Mouse (Mus musculus): ENCODE measurements around the gene Garem2. TPM values are rescaled to one million over a fixed set of nuclear protein-coding genes. Genes with fewer than 3 reads are reported as not detected.

Gene Garem2
- polyA plus RNA-seq, 1 experiment from 2014 or later = 2.1 TPM

DNA sequence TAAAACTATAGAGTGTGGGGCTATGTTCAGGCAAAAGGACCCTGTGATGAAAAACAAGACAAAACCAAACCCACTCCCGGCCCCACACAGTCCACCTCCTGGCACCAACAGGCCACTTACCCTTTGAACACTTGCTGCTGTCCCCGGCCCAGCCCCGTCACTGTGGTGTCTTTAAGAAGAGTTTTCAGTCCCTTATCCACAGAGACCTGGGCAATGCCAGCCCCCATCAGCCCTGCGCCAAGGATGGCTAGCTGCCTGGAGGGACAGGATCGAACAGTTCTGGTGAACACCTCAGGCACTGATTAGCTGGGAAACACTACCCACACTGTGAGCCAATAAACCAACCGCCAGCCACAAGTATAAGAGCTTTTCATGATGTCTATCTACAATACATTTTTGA lies 23.7 kb downstream of the Garem2 start:
- H3K27ac ChIP-seq = no peak overlapping the region
- H3K4me2 ChIP-seq (replicated peaks) = no peak overlapping the region
- no peak for ATAC-seq (ENCODE audit: insufficient number of reproducible peaks, insufficient read depth, low FRiP score, low TSS enrichment)
- H3K4me1 ChIP-seq = no peaks in the 10 kb centered on the region
- H3K9me3 ChIP-seq = no peaks in the 10 kb centered on the region
- WGBS = 93% methylated on average over 6 of the region's 6 CpGs
- no peak overlapping the region for H3K9ac ChIP-seq
- H3K27me3 ChIP-seq = no peaks in the 10 kb centered on the region
- H3K36me3 ChIP-seq = peaks cover 88% of the 10 kb centered on the region
- no peak overlapping the region for H3K4me3 ChIP-seq

GRCm38 (mm10) chr5:30131246-30131645 lies 26.3 kb downstream of the Garem2 start:
- Histone ChIP-seq H3K36me3 (peaks cover 85% of the 10 kb centered on the region), H3K4me3 (no peak overlapping the region), H3K9ac (no peak overlapping the region), H3K4me2 (replicated peaks) (no peak overlapping the region), H3K4me1 (no peaks in the 10 kb centered on the region), H3K27ac (no peak overlapping the region), H3K9me3 (no peaks in the 10 kb centered on the region), H3K27me3 (no peaks in the 10 kb centered on the region)
- ATAC-seq (ENCODE audit: insufficient number of reproducible peaks, insufficient read depth, low FRiP score, low TSS enrichment) = no peak
- WGBS = 91% methylated on average over 4 of the region's 4 CpGs

DNA sequence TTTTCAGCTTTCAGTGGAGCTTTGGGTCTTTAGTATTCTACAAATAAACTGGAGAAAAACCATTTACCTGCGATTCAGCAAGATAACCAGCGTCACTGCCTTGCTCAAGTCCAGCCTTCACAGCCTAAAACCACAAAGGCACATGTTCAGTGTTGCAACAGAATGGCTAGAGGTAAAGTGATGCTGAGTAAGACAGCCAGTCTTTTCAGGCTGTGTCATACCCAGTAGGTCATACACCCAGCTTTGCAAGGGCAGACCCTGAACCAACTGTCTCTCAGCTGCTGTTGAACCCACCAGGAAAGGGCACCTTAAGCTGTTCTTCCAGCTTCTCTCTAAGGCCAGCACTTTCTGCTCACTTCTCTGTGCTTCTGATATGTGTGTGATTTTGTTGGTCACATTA lies 27.2 kb downstream of the Garem2 start:
- ATAC-seq (ENCODE audit: insufficient number of reproducible peaks, insufficient read depth, low FRiP score, low TSS enrichment) = no peak
- no peak overlapping the region for H3K27ac ChIP-seq
- no peak overlapping the region for H3K4me3 ChIP-seq
- no peaks in the 10 kb centered on the region for H3K27me3 ChIP-seq
- no peaks in the 10 kb centered on the region for H3K9me3 ChIP-seq
- no peaks in the 10 kb centered on the region for H3K4me1 ChIP-seq
- no peak overlapping the region for H3K9ac ChIP-seq
- H3K36me3 ChIP-seq = peaks cover 77% of the 10 kb centered on the region
- WGBS = 93% methylated on average over 2 of the region's 2 CpGs
- H3K4me2 ChIP-seq (replicated peaks) = no peak overlapping the region

DNA sequence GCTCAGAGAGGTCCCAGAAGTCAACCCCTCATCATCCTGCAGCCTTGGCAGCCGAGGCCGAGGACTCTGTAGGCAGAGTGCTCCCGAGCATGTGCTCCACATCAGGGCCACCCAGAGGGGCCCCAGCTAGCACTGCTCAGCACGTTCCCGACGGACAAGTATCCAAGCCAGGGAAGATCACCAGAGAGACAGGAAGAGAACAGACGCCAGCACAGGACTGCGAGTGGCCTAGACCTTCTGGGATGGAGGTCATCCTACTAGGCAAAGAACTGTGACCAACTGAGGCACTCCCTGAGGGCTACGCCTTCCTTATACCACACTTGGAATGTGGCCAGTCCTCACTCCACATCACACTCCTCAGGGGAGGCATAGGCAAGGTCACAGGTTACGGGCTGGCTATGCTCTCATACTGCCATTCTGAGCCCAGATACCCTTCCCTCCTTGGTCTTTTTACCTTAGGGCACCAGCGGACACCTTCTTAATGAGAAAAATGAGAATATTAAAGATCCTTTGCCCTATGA lies 30.8 kb downstream of the Garem2 start:
- no peak overlapping the region for H3K4me2 ChIP-seq (replicated peaks)
- no peaks in the 10 kb centered on the region for H3K9me3 ChIP-seq
- no peak overlapping the region for H3K27ac ChIP-seq
- no peak for ATAC-seq (ENCODE audit: insufficient number of reproducible peaks, insufficient read depth, low FRiP score, low TSS enrichment)
- H3K36me3 ChIP-seq = peaks cover 66% of the 10 kb centered on the region
- no peaks in the 10 kb centered on the region for H3K27me3 ChIP-seq
- WGBS = 93% methylated on average over 11 of the region's 11 CpGs
- no peaks in the 10 kb centered on the region for H3K4me1 ChIP-seq
- H3K9ac ChIP-seq = no peak overlapping the region
- H3K4me3 ChIP-seq = no peak overlapping the region

DNA sequence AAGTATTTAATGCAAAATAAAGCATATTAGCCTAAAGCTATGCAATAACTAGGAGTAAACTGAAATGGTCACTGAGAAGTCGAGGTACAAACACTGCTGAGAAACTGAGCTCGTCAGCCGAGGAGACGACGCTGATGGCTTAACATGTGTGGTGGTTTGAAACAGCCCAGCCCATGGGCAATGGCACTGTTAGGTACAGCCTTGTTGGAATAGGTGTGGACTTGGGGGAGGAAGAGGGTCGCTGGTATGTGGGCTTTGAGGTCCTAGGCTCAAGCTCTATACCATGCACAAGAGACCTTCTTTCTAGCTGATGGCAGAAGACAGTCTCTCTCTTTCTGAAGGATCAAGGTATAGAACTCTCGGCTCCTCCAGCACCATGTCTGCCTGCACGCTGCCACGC lies 32.3 kb downstream of the Garem2 start:
- no peak overlapping the region for H3K4me3 ChIP-seq
- no peaks in the 10 kb centered on the region for H3K9me3 ChIP-seq
- no peak overlapping the region for H3K4me2 ChIP-seq (replicated peaks)
- H3K9ac ChIP-seq = no peak overlapping the region
- no peak for ATAC-seq (ENCODE audit: insufficient number of reproducible peaks, insufficient read depth, low FRiP score, low TSS enrichment)
- H3K36me3 ChIP-seq = peaks cover 68% of the 10 kb centered on the region
- 91% methylated on average over 9 of the region's 9 CpGs for WGBS
- no peaks in the 10 kb centered on the region for H3K27me3 ChIP-seq
- H3K27ac ChIP-seq = no peak overlapping the region
- no peaks in the 10 kb centered on the region for H3K4me1 ChIP-seq

DNA sequence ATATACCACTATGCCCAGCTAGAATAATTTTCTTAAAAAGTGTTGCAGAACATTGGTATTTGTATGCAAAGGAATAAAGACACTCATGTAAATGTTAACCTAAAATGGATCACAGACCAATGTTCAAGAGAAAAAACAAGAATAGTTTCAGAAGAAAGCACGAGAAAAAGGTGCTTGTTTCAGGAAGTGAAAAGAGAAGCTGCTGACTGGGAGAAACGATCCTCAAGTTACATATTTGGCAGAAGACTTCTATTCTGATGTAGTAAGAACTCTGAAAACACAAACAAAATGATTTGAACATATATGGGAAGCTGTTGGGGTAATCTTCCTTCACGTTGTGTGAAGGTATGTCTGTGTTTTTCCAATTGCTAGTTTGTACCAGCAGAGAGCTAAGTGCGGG lies 33.2 kb downstream of the Garem2 start:
- H3K4me3 ChIP-seq = no peak overlapping the region

GRCm38 (mm10) chr5:30146526-30146925 lies 41.6 kb downstream of the Garem2 start:
- Histone ChIP-seq H3K27ac (no peak overlapping the region), H3K4me2 (replicated peaks) (no peak overlapping the region), H3K9ac (no peak overlapping the region), H3K4me1 (no peaks in the 10 kb centered on the region), H3K4me3 (no peak overlapping the region), H3K9me3 (no peaks in the 10 kb centered on the region), H3K27me3 (no peaks in the 10 kb centered on the region), H3K36me3 (peaks cover 42% of the 10 kb centered on the region)
- 87% methylated on average over 6 of the region's 6 CpGs for WGBS
- no peak for ATAC-seq (ENCODE audit: insufficient number of reproducible peaks, insufficient read depth, low FRiP score, low TSS enrichment)

More for the DNA sequence above, 33.2 kb downstream of the Garem2 start:
- Histone ChIP-seq H3K9me3 (no peaks in the 10 kb centered on the region), H3K4me1 (no peaks in the 10 kb centered on the region), H3K27me3 (no peaks in the 10 kb centered on the region), H3K36me3 (peaks cover 66% of the 10 kb centered on the region), H3K9ac (no peak overlapping the region), H3K27ac (no peak overlapping the region), H3K4me2 (replicated peaks) (no peak overlapping the region)
- no peak for ATAC-seq (ENCODE audit: insufficient number of reproducible peaks, insufficient read depth, low FRiP score, low TSS enrichment)
- WGBS = 88% methylated on average over 4 of the region's 4 CpGs

GRCm38 (mm10) chr5:30148133-30148920 lies 43.4 kb downstream of the Garem2 start:
- no peak overlapping the region for H3K9ac ChIP-seq
- no peak overlapping the region for H3K27ac ChIP-seq
- peaks cover 26% of the 10 kb centered on the region for H3K36me3 ChIP-seq
- no peak for ATAC-seq (ENCODE audit: insufficient number of reproducible peaks, insufficient read depth, low FRiP score, low TSS enrichment)
- H3K9me3 ChIP-seq = no peaks in the 10 kb centered on the region
- no peaks in the 10 kb centered on the region for H3K27me3 ChIP-seq
- H3K4me1 ChIP-seq = no peaks in the 10 kb centered on the region
- no peak overlapping the region for H3K4me3 ChIP-seq
- no peak overlapping the region for H3K4me2 ChIP-seq (replicated peaks)
- 87% methylated on average over 5 of the region's 5 CpGs for WGBS

GRCm38 (mm10) chr5:30152007-30152406 lies 47.0 kb downstream of the Garem2 start:
- Histone ChIP-seq H3K4me3 (no peak overlapping the region), H3K36me3 (no peaks in the 10 kb centered on the region; the same call in 1 of the 2 replicates), H3K27ac (no peak overlapping the region), H3K9me3 (no peaks in the 10 kb centered on the region), H3K27me3 (no peaks in the 10 kb centered on the region), H3K4me2 (replicated peaks) (no peak overlapping the region), H3K4me1 (peaks cover 8% of the 10 kb centered on the region), H3K9ac (no peak overlapping the region)
- no peak for ATAC-seq (ENCODE audit: insufficient number of reproducible peaks, insufficient read depth, low FRiP score, low TSS enrichment)
- 77% methylated on average over 4 of the region's 4 CpGs for WGBS

- no peak for ATAC-seq (ENCODE audit: insufficient number of reproducible peaks, insufficient read depth, low FRiP score, low TSS enrichment)
- 88% methylated on average over 1 of the region's 1 CpGs for WGBS
Measured at GRCm38 (mm10) chr5:30152413-30152812, 47.5 kb downstream of the Garem2 start.

DNA sequence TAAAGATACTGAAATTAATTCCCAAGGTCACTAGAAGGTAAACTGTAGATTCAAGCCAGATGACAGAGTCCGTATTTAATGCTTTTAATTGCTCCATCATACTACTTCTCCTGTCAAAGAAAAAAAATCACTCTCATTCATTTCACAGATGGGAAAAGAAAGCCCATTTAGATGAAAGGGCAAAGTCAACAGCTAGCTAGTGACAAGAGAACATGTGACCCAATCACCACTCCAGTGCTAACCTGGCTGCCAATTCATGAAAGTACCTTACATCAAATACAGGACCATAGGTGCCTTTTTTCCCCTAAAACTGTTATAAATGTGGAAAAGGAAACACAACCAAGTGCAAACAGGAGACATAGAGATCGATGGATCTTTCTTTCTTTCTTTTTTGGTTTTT lies 48.3 kb downstream of the Garem2 start:
- no peak overlapping the region for H3K9ac ChIP-seq
- WGBS = 74% methylated on average over 2 of the region's 2 CpGs
- peaks cover 8% of the 10 kb centered on the region for H3K4me1 ChIP-seq
- H3K9me3 ChIP-seq = no peaks in the 10 kb centered on the region
- no peaks in the 10 kb centered on the region for H3K27me3 ChIP-seq
- H3K36me3 ChIP-seq = no peaks in the 10 kb centered on the region; the same call in 1 of the 2 replicates
- H3K27ac ChIP-seq = no peak overlapping the region
- peak overlapping the region; percentile 76; the same call in 1 of the 2 replicates for H3K4me2 ChIP-seq (replicated peaks)
- H3K4me3 ChIP-seq = no peak overlapping the region
- no peak for ATAC-seq (ENCODE audit: insufficient number of reproducible peaks, insufficient read depth, low FRiP score, low TSS enrichment)

More at GRCm38 (mm10) chr5:30152413-30152812, 47.5 kb downstream of the Garem2 start:
- Histone ChIP-seq H3K27ac (no peak overlapping the region), H3K4me1 (peaks cover 8% of the 10 kb centered on the region), H3K36me3 (no peaks in the 10 kb centered on the region; the same call in 1 of the 2 replicates), H3K27me3 (no peaks in the 10 kb centered on the region), H3K4me3 (no peak overlapping the region), H3K4me2 (replicated peaks) (no peak overlapping the region), H3K9ac (no peak overlapping the region), H3K9me3 (no peaks in the 10 kb centered on the region)

GRCm38 (mm10) chr5:30154013-30154412 lies 49.1 kb downstream of the Garem2 start:
- peak overlapping the region; percentile 82 for H3K9ac ChIP-seq
- no peak for ATAC-seq (ENCODE audit: insufficient number of reproducible peaks, insufficient read depth, low FRiP score, low TSS enrichment)
- no peaks in the 10 kb centered on the region; the same call in 1 of the 2 replicates for H3K36me3 ChIP-seq
- H3K4me1 ChIP-seq = peaks cover 8% of the 10 kb centered on the region
- 18% methylated on average over 4 of the region's 4 CpGs for WGBS
- peak overlapping the region; percentile 76 for H3K4me2 ChIP-seq (replicated peaks)
- no peaks in the 10 kb centered on the region for H3K27me3 ChIP-seq
- peak overlapping the region; percentile 89 for H3K4me3 ChIP-seq
- H3K9me3 ChIP-seq = no peaks in the 10 kb centered on the region
- H3K27ac ChIP-seq = no peak overlapping the region

All from embryonic facial prominence, embryonic 12.5 days (tissue).